Mouse (Mus musculus): Measurements from ENCODE around the gene Ifnz.
"Not testable (repeated sequence)": the region's sequence is repeated elsewhere in the genome, so short reads cannot be mapped to it uniquely, and the experiment has no call there.

GRCm38 (mm10) chr4:88799365-88799764, 17.4 kb downstream of the Ifnz start, which contains the start of gene Gm13285:
- not testable (repeated sequence) for TF ChIP-seq GATA1, TAL1 (IDR thresholded peaks at IDR 0.05; ENCODE audit: low read length)
